Mouse (Mus musculus) bone marrow, adult 2 months (tissue): ENCODE data around the gene Spock3. TPM values are rescaled to one million over a fixed set of nuclear protein-coding genes. Genes with fewer than 3 reads are reported as not detected.

ENCODE experiments used
- H3K27ac ChIP-seq: fragments of 200-500 bp; 2 replicates; pipeline ENCODE4 v1.5.1; 2012; ENCODE audit warnings: low read depth, mild to moderate bottlenecking, control low read depth, inconsistent platforms, low read length; ENCODE audit not compliant: control insufficient read depth, poor library complexity, insufficient read depth
- H3K4me1 ChIP-seq: fragments of 200-500 bp; 2 replicates; pipeline ENCODE4 v1.6.1; 2011; ENCODE audit warnings: low read length; ENCODE audit not compliant: control insufficient read depth, insufficient read depth
- H3K4me3 ChIP-seq: fragments of 200-500 bp; replicated peaks from 2 replicates; pipeline ENCODE3; 2011; ENCODE audit warnings: mild to moderate bottlenecking, low read depth, low read length, control low read depth; ENCODE audit not compliant: control insufficient read depth
- CTCF ChIP-seq: fragments of 200-500 bp; IDR thresholded peaks from 2 replicates; pipeline ENCODE4 v1.5.1; 2011; ENCODE audit warnings: low read length, control low read depth; ENCODE audit not compliant: control insufficient read depth, insufficient read depth
- POLR2A ChIP-seq: fragments of 200-500 bp; IDR thresholded peaks from 2 replicates; pipeline ENCODE4 v1.6.1; 2011; ENCODE audit warnings: low read depth, mild to moderate bottlenecking, control low read depth, low read length, borderline replicate concordance; ENCODE audit not compliant: control insufficient read depth
- polyA plus RNA-seq: library from polyadenylated mRNA; stranded (reverse); fragments of >200 nt; gene quantifications from 2 replicates; pipeline ENCODE4 v1.2.4, GENCODE M21; 2011; ENCODE audit warnings: low replicate concordance; ENCODE audit not compliant: missing spikeins, insufficient read depth, insufficient read length

The Spock3 gene
- polyA plus RNA-seq, 1 experiment: 1.1 TPM

DNA sequence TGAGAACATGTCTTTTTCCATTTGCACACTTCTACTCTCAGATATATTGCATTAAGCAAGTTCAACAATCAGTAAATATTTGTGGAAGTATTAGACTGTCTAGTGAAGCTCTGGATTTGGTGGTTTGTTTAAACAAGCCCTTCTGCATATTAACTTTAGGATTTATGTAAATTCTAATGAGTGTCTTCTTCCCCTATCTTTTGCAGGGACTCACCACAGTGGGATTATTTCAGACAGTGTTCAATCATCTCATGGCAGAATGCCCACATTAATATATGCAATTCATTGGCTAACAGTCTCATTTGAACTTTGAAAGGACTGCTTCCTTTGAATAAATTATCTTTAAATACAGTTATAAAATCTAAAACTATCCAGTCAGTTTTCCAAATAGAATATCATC lies 446.9 kb downstream of the Spock3 start:
- H3K27ac ChIP-seq: no peak overlapping the region
- TF ChIP-seq CTCF (no peak), POLR2A (no peak)
- H3K4me3 ChIP-seq: no peak overlapping the region
- H3K4me1 ChIP-seq: no peaks in the 10 kb centered on the region
